Mouse (Mus musculus): ENCODE results near the gene Hmgcr. TPM values are rescaled to one million over a fixed set of nuclear protein-coding genes. Genes with fewer than 3 reads are reported as not detected.

The Hmgcr gene
- polyA plus RNA-seq, 1 experiment: 24.5 TPM

- peaks cover 24% of the 10 kb centered on the region for H3K36me3 ChIP-seq (ENCODE audit: control insufficient read depth, insufficient read depth, low read length)
- no peak for DNase-seq
- WGBS: 96% methylated on average over 3 of the region's 3 CpGs
- TF ChIP-seq POLR2A (IDR thresholded peaks at IDR 0.05; ENCODE audit: control insufficient read depth, extremely low read depth, insufficient read depth, low read length, poor library complexity): no peak
- no peak for TF ChIP-seq CTCF (IDR thresholded peaks at IDR 0.05; ENCODE audit: borderline replicate concordance, control insufficient read depth, extremely low read depth, insufficient read depth, low read length, poor library complexity)
- H3K4me3 ChIP-seq (ENCODE audit: control insufficient read depth, insufficient read depth, low read length): no peak overlapping the region
- no peaks in the 10 kb centered on the region for H3K27me3 ChIP-seq (ENCODE audit: control insufficient read depth, insufficient read depth, low read length)
- no peak overlapping the region for H3K27ac ChIP-seq (ENCODE audit: control insufficient read depth, insufficient read depth, low read length)
- no peaks in the 10 kb centered on the region for H3K4me1 ChIP-seq (replicated peaks; ENCODE audit: control insufficient read depth, insufficient read depth, low read length)
Observed at GRCm38 (mm10) chr13:96614615-96615014, 56.1 kb downstream of the Hmgcr start.

- 98% methylated on average over 2 of the region's 2 CpGs for WGBS
- Histone ChIP-seq H3K27me3 (ENCODE audit: control insufficient read depth, insufficient read depth, low read length) (no peaks in the 10 kb centered on the region), H3K4me1 (replicated peaks; ENCODE audit: control insufficient read depth, insufficient read depth, low read length) (no peaks in the 10 kb centered on the region), H3K27ac (ENCODE audit: control insufficient read depth, insufficient read depth, low read length) (no peak overlapping the region), H3K4me3 (ENCODE audit: control insufficient read depth, insufficient read depth, low read length) (no peak overlapping the region), H3K36me3 (ENCODE audit: control insufficient read depth, insufficient read depth, low read length) (peaks cover 11% of the 10 kb centered on the region)
- TF ChIP-seq CTCF (IDR thresholded peaks at IDR 0.05; ENCODE audit: borderline replicate concordance, control insufficient read depth, extremely low read depth, insufficient read depth, low read length, poor library complexity) (no peak), POLR2A (IDR thresholded peaks at IDR 0.05; ENCODE audit: control insufficient read depth, extremely low read depth, insufficient read depth, low read length, poor library complexity) (no peak)
- DNase-seq: no peak
Observed at GRCm38 (mm10) chr13:96604242-96604641, 66.5 kb downstream of the Hmgcr start.

GRCm38 (mm10) chr13:96599182-96599581 is 71.6 kb downstream of the Hmgcr start:
- H3K27me3 ChIP-seq (ENCODE audit: control insufficient read depth, insufficient read depth, low read length): no peaks in the 10 kb centered on the region
- peaks cover 8% of the 10 kb centered on the region for H3K36me3 ChIP-seq (ENCODE audit: control insufficient read depth, insufficient read depth, low read length)
- 99% methylated on average over 9 of the region's 9 CpGs for WGBS
- no peak overlapping the region for H3K27ac ChIP-seq (ENCODE audit: control insufficient read depth, insufficient read depth, low read length)
- H3K4me1 ChIP-seq (replicated peaks; ENCODE audit: control insufficient read depth, insufficient read depth, low read length): no peaks in the 10 kb centered on the region
- no peak for DNase-seq
- TF ChIP-seq CTCF (IDR thresholded peaks at IDR 0.05; ENCODE audit: borderline replicate concordance, control insufficient read depth, extremely low read depth, insufficient read depth, low read length, poor library complexity): no peak
- H3K4me3 ChIP-seq (ENCODE audit: control insufficient read depth, insufficient read depth, low read length): no peak overlapping the region

Other genes starting within 250 kb of the Hmgcr start
- 0.26 TPM in 1 of 2 replicates, not detected in the other for gene Ankdd1b, start 199.7 kb downstream of the Hmgcr start, polyA plus RNA-seq (2012; rRNA removed)
- not detected in 2 replicates for gene Gm17622, start 180.2 kb downstream of the Hmgcr start, polyA plus RNA-seq (2012; rRNA removed)
- gene Polk, start 128.4 kb downstream of the Hmgcr start, polyA plus RNA-seq (2012; rRNA removed): 3.0 and 3.3 TPM in 2 replicates
- 24.2 and 34.1 TPM in 2 replicates for gene Col4a3bp, start 128.3 kb downstream of the Hmgcr start, polyA plus RNA-seq (2012; rRNA removed)
- not detected in 2 replicates for gene Ankrd31, start 77.3 kb upstream of the Hmgcr start, polyA plus RNA-seq (2012; rRNA removed)